Mouse (Mus musculus) cerebellum, adult 2 months (tissue): ENCODE results near the gene Wdfy4. TPM values are rescaled to one million over a fixed set of nuclear protein-coding genes. Genes with fewer than 3 reads are reported as not detected.

Experiments
- DNase-seq, 2 experiments: peaks; one replicate each; pipeline ENCODE4 v3.0.0; 2021
- H3K27ac ChIP-seq: fragments of 200-500 bp; 2 replicates; pipeline ENCODE4 v1.5.1; 2012; ENCODE audit warnings: low read length, control low read depth, inconsistent platforms; ENCODE audit not compliant: insufficient read depth
- H3K27me3 ChIP-seq: fragments of 200-500 bp; 2 replicates; pipeline ENCODE4 v1.6.1; 2012; ENCODE audit warnings: inconsistent platforms, mild to moderate bottlenecking, low read length, moderate library complexity; ENCODE audit not compliant: control insufficient read depth, insufficient read depth
- H3K4me1 ChIP-seq: fragments of 200-500 bp; 2 replicates; pipeline ENCODE4 v1.6.1; 2011; ENCODE audit warnings: low read length; ENCODE audit not compliant: control insufficient read depth, insufficient read depth
- H3K4me3 ChIP-seq: fragments of 200-500 bp; replicated peaks from 2 replicates; pipeline ENCODE3; 2011; ENCODE audit warnings: mild to moderate bottlenecking, low read depth, low read length, control low read depth; ENCODE audit not compliant: insufficient read depth
- CTCF ChIP-seq: fragments of 200-500 bp; IDR thresholded peaks from 2 replicates; pipeline ENCODE4 v1.5.1; 2011; ENCODE audit warnings: low read depth, mild to moderate bottlenecking, control low read depth, low read length, moderate library complexity, borderline replicate concordance; ENCODE audit not compliant: insufficient read depth
- POLR2A ChIP-seq: fragments of 200-500 bp; IDR thresholded peaks from 2 replicates; pipeline ENCODE4 v1.6.1; 2011; ENCODE audit warnings: low read length, control low read depth, borderline replicate concordance; ENCODE audit not compliant: insufficient read depth
- whole genome bisulfite sequencing: fragments of 180-500 bp; shearing (Covaris S2); methylation state at CpG from one replicate; pipeline ENCODE4 v1.1.7; 2018; 5-methylcytosine and 5-hydroxymethylcytosine counted together
- polyA plus RNA-seq: library from polyadenylated mRNA; depleted of rRNA; stranded (reverse); fragments of >200 nt; gene quantifications from 2 replicates; pipeline ENCODE4 v1.2.3, GENCODE M21; 2012

Wdfy4 gene
- polyA plus RNA-seq, 1 experiment = 0.62 TPM

GRCm38 (mm10) chr14:33131044-33131758 lies 54.1 kb downstream of the Wdfy4 start:
- Histone ChIP-seq H3K27me3 (no peaks in the 10 kb centered on the region; the same call in 1 of the 2 replicates), H3K4me1 (no peaks in the 10 kb centered on the region), H3K4me3 (no peak overlapping the region), H3K27ac (no peak overlapping the region)
- no peak for DNase-seq
- TF ChIP-seq POLR2A (no peak), CTCF (no peak)
- WGBS = 29% methylated on average over 7 of the region's 7 CpGs

GRCm38 (mm10) chr14:33116590-33116989 lies 68.7 kb downstream of the Wdfy4 start:
- Histone ChIP-seq H3K4me3 (no peak overlapping the region), H3K27ac (no peak overlapping the region), H3K4me1 (no peaks in the 10 kb centered on the region), H3K27me3 (no peaks in the 10 kb centered on the region; the same call in 1 of the 2 replicates)
- WGBS = 83% methylated on average over 1 of the region's 1 CpGs
- no peak for DNase-seq
- no peak for TF ChIP-seq CTCF
- no peak for TF ChIP-seq POLR2A

GRCm38 (mm10) chr14:33104809-33105208 lies 80.5 kb downstream of the Wdfy4 start:
- TF ChIP-seq POLR2A (no peak), CTCF (no peak)
- no peak for DNase-seq
- Histone ChIP-seq H3K4me1 (no peaks in the 10 kb centered on the region), H3K4me3 (no peak overlapping the region), H3K27me3 (no peaks in the 10 kb centered on the region), H3K27ac (no peak overlapping the region)
- 76% methylated on average over 3 of the region's 3 CpGs for WGBS

- Histone ChIP-seq H3K4me3 (no peak overlapping the region), H3K4me1 (no peaks in the 10 kb centered on the region), H3K27ac (no peak overlapping the region), H3K27me3 (no peaks in the 10 kb centered on the region)
- 65% methylated on average over 2 of the region's 2 CpGs for whole genome bisulfite sequencing
- no peak for DNase-seq
- TF ChIP-seq POLR2A (no peak), CTCF (no peak)
These were observed 83.7 kb downstream of the Wdfy4 start for GRCm38 (mm10) chr14:33101609-33102008.

GRCm38 (mm10) chr14:33099926-33100325 lies 85.4 kb downstream of the Wdfy4 start:
- no peaks in the 10 kb centered on the region for H3K4me1 ChIP-seq
- H3K27me3 ChIP-seq = no peaks in the 10 kb centered on the region
- WGBS = 91% methylated on average over 5 of the region's 5 CpGs
- TF ChIP-seq POLR2A (no peak), CTCF (no peak)
- no peak overlapping the region for H3K4me3 ChIP-seq
- DNase-seq = no peak
- no peak overlapping the region for H3K27ac ChIP-seq

- Histone ChIP-seq H3K4me1 (no peaks in the 10 kb centered on the region), H3K4me3 (no peak overlapping the region), H3K27me3 (no peaks in the 10 kb centered on the region), H3K27ac (no peak overlapping the region)
- WGBS = 72% methylated on average over 7 of the region's 7 CpGs
- no peak for TF ChIP-seq CTCF
- TF ChIP-seq POLR2A = no peak
- DNase-seq = no peak
These were observed 86.2 kb downstream of the Wdfy4 start for GRCm38 (mm10) chr14:33099111-33099510.

- Histone ChIP-seq H3K4me3 (no peak overlapping the region), H3K27me3 (no peaks in the 10 kb centered on the region; the same call in 1 of the 2 replicates), H3K4me1 (no peaks in the 10 kb centered on the region), H3K27ac (no peak overlapping the region)
- 82% methylated on average over 5 of the region's 5 CpGs for WGBS
- no peak for TF ChIP-seq CTCF
- TF ChIP-seq POLR2A = no peak
- DNase-seq = no peak
These were observed 88.8 kb downstream of the Wdfy4 start for GRCm38 (mm10) chr14:33096462-33096861.

- WGBS = 91% methylated on average over 8 of the region's 8 CpGs
- peaks cover 6% of the 10 kb centered on the region; the same call in 1 of the 2 replicates for H3K4me1 ChIP-seq
- no peaks in the 10 kb centered on the region for H3K27me3 ChIP-seq
- no peak overlapping the region for H3K27ac ChIP-seq
- no peak overlapping the region for H3K4me3 ChIP-seq
- TF ChIP-seq CTCF (no peak), POLR2A (no peak)
- no peak for DNase-seq
These were observed 102.0 kb downstream of the Wdfy4 start for GRCm38 (mm10) chr14:33083326-33083725.
